Mouse (Mus musculus) megakaryocyte-erythroid progenitor cell, adult 5-6 weeks (primary cell): ENCODE results near the gene Socs3. TPM values are rescaled to one million over a fixed set of nuclear protein-coding genes. Genes with fewer than 3 reads are reported as not detected.

Experiments used
- ATAC-seq: replicated peaks from 2 replicates; pipeline ENCODE4 v1.8.0; 2016; ENCODE audit warnings: mild to moderate bottlenecking, inconsistent platforms; ENCODE audit not compliant: severe bottlenecking, poor library complexity, low FRiP score, low TSS enrichment
- total RNA-seq, 2 experiments: library from RNA; stranded (forward) in 1 of 2; stranded (reverse) in 1 of 2; fragments of 200-1000, 215-1000 nt in 1 of 2; fragments of >200 nt in 1 of 2; fragmentation: Nextera tagmentation in 1 of 2; gene quantifications; 2 replicates each; pipeline ENCODE4 v1.2.3; 2014 to 2017

The Socs3 gene
- total RNA-seq, 2 experiments from 2014 or later = 2.0 TPM; not detected in 1

DNA sequence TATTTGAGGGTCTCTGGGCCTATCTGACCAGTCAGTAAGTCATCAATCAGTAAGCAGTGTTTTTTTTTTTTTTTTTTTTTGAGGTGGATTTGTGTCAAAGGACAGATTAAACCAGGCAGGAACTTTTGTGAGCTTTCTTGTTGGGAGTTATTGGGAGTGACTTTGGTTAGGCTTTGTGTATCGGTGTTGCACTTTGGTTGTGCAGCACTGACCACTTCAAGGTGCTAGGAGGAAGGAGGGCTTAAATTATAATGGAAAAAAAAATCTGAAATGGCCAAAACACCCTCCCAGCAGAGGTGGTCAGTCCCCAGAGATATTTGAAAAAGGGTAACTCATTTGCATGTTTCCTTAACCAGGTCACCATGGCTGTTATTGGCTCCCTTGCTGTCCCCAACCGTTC is 27.2 kb upstream of the Socs3 start:
- no peak for ATAC-seq

DNA sequence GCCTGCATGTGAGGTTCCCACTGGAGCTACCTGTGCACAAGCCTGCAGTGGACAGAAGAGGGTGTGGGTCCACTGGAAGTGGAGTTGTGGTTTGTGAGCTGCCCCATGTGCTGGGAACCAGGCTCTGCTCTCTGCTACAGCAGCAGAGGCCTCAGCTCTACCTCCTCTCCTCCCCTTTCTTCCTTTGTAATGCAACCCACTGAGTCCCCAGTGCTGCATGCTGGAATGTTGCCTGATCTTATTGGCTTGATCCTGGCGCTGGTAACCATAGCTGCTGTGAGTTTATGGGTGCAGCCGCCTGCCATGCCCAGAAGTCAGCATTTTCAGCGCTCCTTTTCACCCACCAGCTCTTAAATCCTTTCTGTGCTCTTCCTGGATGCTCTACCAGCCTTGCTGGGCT is 26.2 kb upstream of the Socs3 start:
- ATAC-seq = no peak

DNA sequence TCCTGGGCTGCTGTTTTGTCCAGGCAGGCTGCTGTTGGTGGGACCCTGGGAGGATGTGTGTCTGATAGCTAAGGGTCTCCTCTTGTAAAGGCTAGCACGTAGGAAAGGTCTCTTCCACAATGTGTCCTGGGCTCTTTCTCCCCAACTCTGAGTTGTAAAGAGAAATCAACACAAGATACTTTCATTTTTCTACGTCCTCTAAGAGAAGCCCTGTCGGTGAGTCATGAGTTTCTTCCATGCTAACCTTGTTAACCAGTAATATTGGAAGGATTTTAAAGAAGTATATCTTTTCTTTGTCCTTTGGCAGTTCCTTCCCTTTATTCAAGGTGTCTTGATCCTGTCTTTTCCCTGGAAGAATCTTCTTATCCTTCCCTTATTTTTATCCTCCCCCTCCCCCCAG is 25.8 kb upstream of the Socs3 start:
- ATAC-seq = no peak

DNA sequence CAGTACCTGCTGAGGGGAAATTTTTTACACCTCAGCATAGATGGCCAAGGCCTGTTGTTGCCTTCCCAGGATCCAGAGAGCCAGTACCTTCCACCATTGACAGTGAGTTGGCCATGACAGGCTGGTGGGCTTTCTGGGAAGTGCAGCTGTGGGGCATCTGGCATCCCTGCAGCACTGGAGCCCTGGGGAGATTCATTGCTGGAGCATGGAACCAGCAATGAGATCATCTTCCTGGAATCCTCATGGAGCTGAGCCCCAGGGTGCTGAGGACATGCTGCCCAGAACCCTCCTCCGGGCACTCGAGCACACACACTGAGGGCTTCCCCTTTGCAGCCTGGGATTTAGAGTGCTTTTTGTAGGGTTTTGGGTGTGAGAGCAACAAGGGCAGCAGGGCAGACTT is 25.4 kb upstream of the Socs3 start:
- ATAC-seq = no peak

DNA sequence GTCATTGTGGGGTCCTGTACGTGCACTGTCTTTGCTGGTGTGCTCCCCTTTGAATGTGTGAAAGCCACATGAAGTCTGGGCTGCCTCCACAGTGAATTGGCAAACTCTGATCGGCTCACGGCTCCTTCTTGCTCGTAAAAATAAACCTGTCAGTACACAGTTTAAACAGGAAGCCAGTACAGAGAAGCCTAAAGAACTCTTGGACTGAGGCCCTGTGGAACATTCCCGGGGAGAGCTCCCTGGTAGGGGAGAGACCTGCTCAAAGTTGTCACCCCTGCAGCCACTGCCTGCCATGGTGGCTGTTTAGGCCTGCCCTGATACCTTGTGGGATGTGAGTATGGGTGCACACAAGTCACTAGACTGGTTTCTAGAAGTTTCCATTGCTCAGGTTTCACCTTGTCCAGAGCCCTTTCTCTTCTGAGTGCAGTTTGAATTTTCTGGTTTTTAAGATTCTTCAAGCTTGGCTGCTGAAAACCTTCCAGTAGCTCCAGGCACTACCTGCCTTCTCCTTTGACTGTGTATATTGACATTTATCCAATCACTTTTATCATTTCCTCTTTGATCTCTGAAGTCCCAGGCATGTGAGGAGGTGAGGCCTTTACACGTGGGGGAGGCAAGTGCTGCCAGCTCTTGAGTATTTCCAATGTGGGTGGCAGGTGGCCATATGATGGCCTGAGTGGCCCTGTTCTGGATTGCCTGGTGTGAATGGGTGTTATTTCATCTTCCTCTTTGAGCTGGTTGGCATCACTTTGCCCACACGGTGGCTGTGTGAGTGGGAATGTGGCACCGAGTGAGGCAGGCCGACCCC is 24.6 kb upstream of the Socs3 start:
- no peak for ATAC-seq

DNA sequence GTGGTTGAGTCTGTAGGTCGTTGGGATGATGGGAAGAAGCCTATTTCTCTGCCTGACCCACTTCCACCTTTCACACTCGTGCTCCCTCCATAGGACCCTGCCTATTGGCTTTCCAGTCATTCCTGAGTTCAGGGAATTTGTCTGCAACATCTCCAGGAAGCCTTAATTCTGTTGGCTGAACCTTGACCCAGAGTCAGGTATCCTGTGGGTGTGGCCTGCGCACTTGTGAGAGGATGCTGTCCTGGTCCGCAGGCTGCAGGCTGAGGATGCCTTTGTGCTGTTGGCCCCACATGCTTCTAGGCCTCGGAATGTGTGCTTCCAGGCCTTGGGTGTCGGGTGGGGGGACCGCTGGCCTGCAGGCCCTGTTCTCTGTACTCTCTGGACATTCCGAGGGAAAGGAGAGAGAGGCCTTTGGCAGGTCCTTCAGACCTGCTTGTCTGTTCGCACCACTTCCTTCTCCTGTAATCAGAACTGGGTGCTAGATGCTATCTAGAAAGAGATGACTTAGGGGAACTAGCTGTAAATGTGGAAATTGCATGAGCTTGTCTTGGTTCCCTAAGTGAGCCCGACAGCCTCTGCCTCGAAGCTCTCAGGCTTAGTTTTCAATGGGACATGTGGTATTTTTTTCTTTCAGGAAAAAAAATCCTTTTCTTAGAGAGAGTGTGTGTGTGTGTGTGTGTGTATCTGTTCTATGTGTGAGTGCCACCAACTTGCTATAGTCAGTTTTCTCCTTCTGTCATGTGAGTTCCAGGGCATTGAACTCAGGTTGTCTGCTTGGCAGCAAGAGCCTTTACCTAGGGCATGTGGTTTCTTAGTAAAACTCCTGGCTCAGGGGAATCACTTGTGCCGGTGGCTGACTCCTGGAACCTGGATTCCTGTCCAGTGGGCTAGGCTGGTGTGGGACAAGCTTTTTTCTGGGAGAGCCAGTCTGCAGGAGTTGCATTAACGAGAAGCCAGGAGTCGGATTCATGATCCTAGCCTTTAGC is 23.6 kb upstream of the Socs3 start:
- ATAC-seq = no peak

DNA sequence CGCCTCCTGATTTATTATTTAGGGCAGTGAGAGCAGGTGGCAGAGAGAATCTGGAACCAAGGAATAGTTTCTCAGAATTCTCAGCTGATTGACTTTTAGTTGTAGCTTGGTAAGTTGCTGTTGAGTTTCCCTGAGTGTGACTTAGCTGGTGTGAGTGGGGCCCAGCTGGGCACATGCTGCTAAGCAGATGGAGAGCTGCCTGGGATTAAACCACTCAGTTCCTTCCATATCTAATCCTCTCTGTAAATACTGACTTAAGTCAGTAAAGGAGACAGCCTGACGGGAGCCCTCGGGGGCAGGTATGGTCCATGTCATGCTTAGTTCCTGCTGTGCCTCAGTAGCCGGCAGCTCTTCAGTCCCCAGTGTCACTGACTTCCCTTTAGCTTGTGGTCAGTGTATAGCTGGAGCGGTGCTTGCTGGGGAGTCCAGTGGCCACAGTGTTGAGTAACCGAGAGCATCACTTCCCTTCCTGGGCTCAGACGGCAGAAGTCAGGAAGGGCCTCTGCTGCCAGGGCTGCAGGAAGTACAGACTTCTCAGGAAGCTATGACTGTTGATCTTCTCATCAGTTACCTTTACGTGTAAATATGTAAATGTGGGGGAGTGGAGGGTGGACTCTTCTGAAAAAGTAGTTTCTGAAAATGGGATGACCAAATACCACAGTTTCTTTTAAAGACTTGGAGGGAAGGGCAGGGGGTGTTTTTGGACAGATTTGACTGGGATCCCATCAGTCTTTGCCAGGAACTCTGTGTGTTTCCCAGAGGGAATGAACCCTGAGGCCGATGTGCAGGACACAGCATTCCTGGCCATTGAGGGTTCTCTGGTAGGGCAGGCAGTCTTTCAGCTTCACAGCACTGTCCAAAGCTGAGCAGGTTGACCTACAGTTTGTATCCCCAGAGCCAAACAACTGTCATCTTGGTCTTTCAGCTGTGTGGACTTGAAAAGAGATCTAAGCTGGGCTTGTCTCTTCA is 21.9 kb upstream of the Socs3 start:
- ATAC-seq = no peak

DNA sequence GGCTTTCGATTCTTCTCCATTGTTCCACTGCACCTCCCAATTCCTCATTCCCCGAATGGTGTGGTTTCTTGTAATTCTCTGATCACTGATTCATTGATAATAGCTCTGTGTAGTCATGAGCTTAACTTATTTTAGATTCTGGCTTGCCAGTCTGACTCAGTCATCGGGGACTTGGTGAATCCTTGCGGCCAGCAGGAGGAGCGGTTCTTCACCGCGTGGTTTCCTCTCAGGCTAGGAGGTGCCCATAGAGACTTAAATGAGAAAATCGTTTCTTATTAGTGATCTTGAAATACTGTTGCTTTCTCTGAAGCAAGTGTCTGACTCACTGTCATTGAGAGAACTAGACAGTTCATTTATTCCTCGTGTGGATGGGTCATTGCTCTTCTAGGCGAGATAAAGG is 20.1 kb upstream of the Socs3 start:
- ATAC-seq = no peak

DNA sequence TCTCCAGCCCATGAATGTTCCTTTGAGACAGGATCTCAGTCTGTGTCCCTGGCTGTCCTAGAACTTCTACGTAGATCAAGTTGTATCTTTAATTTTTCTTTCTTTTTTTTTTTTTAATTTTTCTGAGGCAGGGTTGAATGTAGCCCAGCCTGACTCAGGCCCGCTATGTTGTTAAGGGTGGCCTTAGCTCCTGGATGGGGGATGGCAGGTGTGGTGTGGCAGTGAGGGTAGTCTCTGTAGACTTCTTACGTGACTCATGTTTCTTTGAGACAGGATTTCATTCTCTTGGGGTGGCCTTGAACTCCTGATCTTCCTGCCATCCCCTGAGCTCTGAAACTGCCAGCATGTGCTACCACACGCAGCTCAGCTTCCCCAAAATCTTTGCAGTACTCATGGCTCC is 19.4 kb upstream of the Socs3 start:
- ATAC-seq = no peak

DNA sequence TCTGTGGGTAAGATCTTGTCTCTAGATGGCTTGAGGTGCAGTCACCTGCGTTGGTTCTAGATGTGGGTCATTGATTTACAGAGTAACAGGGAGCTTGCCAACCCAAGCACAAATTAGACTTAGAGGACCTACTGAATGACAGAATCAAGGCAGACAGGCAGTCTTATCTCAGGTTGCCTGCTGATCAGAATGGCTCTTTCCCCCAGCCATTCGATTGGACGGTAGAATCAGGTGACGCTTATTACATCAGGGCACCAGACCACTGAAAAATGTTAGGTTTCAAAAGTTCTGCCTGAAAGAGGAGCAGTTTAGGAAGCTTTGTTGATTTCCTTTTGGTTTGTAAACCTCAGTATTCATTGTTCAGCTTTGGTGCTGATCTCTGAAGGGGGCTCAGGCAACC is 18.1 kb upstream of the Socs3 start:
- peak; percentile 78 for ATAC-seq

DNA sequence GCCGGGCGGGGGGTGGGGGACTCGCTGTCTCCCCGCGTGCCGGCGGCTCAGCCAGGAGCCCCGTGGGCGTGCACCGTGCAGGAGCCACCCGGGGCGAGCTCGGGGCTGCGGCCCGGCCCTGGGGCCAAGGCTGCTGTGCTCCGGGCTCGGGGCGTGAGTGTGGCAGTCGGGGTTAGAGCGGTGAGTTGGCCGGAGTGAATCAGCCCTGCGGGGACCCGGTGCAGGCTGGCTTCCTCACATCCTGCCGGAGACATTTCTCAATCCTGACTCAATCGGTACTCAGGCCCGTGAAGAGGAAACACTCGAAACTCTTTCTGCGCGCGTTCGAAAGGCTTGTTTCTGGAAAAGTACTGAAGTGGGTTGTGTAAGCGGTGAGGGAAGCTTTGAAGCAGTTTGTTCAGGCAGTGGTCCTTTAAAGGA is 17.2 kb upstream of the Socs3 start:
- ATAC-seq = no peak

DNA sequence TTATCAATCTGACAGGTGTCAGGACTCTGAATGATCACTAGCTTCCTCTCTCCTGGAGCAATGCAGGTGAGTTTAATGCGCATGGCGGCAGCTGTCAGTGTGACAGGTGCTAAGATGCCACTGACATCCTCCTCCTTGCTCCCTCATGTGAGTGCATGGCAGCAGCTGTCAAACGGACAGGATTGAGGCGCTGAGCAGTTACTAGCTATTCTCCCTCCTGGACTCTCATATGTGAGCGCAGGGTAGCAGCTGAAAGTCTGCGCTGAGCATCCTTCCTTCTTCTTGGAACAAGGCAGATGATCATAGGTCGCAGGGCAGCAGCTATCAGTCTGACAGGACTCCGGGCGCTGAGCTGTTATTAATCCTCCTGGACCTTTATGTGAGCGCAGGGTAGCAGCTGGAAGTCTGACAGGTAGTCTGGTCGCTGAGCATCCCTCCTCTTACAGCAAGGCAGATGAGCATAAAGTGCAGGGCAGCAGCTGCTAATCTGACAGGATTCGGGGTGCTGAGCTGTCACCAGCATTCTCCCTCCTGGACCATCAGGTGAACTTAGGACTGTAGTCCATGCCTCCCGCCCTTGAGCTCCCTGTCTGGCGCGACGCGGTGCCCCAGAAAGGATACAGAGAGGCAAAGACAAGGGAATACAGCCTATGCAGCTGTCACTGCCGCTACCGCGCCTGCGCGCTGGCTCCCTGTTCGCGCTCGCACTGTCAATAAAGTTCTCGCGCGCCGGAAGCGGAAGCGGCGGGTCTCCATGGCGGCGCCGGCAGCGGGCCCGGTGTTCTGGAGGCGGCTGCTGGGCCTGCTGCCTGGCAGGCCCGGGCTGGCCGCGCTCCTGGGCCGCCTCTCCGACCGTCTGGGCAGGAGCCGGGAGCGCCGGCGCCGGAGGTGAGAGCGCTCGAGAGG is 16.5 kb upstream of the Socs3 start, which contains the start of gene Pgs1:
Pgs1 (plus strand) TSS at position 167 of the 906 bp plus-strand sequence.
- ATAC-seq = peak; percentile 76

DNA sequence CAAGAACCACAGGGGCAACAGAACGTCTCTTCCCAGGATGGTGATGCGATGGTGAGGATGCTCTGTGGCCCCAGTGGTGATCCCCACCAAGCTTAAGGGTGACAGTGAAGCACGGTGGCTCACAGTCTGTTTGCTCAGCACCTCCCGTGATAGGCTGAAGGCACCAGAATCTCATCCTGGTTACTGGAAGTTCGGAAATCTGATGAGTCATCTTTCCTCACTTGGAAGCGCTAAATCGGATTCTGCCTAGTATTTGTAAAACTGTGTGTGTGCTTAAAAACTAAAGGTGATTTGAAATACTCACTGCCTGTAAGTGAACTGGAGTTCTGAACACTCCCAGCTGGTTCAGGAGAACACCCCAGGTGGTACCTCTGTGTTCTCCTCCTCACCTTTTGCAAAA is 13.9 kb upstream of the Socs3 start:
- ATAC-seq = no peak

DNA sequence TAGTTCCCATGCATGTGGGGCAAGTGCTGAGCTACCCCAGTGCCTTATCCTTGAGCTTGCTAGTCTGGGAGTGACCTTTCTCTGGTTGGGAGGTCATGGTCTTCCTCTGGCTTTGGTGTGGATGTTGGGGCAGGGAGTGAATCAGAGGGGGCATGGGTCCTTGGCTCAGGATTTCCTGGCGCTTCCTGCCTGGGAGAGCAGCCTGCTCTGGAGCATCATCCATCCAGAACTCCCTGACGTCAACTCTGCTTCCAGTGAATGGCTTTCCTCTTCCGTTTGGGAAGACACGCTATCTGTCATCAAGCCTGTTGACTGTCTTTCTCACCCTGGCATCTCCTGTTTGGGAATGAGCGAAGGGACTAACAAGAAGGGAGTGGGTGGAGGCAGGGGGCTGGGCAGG is 12.6 kb upstream of the Socs3 start:
- ATAC-seq = no peak

DNA sequence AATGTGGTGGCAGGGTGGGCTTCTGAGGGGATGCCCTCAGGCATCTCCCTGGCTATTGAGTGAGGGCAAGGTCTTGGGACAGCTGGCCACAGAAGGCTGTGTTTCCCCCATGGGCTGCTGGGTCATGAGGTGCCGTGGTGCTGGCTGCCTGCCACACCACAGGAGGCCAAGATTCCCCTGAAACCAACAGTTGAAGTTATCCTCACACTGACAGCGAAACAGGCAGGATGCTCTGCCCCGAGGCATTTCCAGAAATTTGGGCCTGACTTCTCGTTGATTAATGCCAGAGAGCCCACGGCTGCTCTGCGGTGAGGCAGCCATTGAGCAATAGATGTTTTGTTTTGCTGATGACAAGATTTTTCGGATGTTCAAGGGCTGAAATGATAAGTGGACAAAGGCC is 9.5 kb upstream of the Socs3 start:
- ATAC-seq = peak; percentile 20; the same call in 1 of the 2 replicates

DNA sequence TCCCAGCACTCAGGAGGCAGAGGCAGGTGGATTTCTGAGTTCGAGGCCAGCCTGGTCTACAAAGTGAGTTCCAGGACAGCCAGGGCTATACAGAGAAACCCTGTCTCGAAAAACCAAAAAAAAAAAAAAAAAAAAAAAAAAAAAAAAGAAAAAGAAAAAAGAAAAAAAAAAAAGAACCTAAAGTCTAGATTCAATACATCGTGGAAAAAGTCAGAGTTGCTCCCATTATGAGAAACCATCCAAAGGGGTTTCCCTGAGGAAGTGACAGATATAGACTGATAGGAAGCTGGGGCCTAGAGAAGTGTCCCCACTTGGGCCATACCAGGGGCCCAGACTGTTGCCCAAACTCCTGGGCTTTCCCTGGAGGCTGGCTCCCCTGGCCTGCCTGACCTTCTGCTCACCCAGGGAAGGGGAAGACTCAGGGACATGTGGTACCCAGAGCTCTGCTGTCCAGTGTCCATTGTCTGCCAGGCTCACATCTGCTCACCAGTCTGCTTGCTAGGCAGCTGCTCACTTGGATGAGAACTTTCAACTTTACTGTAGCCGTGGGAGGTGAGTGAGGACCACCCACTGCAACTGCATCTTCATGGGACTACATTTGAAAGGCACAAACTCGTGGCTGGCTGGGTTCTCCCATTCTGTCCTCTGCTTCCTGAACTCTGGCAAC is 8.0 kb upstream of the Socs3 start:
- ATAC-seq = no peak

DNA sequence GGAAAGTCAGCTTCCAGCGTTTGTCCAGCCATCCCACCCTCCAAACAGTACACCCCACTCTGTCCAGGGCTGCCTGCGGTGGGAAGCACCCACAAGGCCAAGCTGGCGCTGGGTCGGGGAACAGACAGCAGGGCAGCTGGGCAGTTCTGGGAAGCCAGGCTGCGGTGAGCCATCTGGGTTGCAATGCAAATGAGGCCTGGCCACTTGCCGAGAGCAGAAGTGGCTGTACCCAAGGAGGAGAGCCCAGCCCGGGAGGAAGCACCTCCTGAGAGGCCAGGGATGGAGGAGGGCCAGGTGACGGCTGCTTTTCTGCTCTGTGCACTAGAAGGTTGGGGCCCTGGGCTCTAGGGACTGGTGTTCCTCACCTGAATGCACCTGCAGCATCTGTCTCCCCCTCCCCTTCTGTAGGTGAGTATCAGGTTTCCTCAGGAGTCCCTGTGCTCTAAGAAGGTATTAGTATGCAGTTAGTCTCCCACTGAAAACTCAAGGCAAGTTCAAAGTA is 6.3 kb upstream of the Socs3 start:
- ATAC-seq = no peak
